Mouse (Mus musculus) layer of hippocampus, adult 18-20 months (tissue): Measurements from ENCODE around the gene Fndc3b. TPM values are rescaled to one million over a fixed set of nuclear protein-coding genes. Genes with fewer than 3 reads are reported as not detected.

Experiments
- DNase-seq, 2 experiments: peaks; one replicate each; pipeline ENCODE4 v3.0.0; 2022; ENCODE audit warnings: low spot score in 2 of 2
- long read RNA-seq: library from polyadenylated mRNA; stranded (forward); transcript quantifications from one replicate; pipeline ENCODE4 v2.0.0, GENCODE M21; 2021
- total RNA-seq, 2 experiments: library from RNA; stranded (reverse); gene quantifications; 2 replicates each; pipeline ENCODE4 v1.2.3; 2021

The Fndc3b gene
- total RNA-seq: 10 to 100 TPM; 20.5 to 21.2 TPM
- long read RNA-seq, partial matches to known transcripts: 1 of 4 reads
- long read RNA-seq, other reads (novel, unspliced or antisense): 3 of 4 reads

- DNase-seq: peak; percentile 92 to 97
These were observed at the start of gene Fndc3b for GRCm38 (mm10) chr3:27710648-27711428. Fndc3b (minus strand) TSS chr3:27711307.

- DNase-seq: no peak
These were observed 49.2 kb upstream of the Fndc3b start for GRCm38 (mm10) chr3:27760278-27760677.

- no peak for DNase-seq
These were observed 47.9 kb upstream of the Fndc3b start for GRCm38 (mm10) chr3:27758976-27759375.

- no peak for DNase-seq
These were observed 40.5 kb upstream of the Fndc3b start for GRCm38 (mm10) chr3:27751657-27752056.

- no peak for DNase-seq
These were observed 40.0 kb upstream of the Fndc3b start for GRCm38 (mm10) chr3:27751156-27751555.

GRCm38 (mm10) chr3:27745651-27746050 lies 34.5 kb upstream of the Fndc3b start:
- DNase-seq: no peak

GRCm38 (mm10) chr3:27744754-27745153 lies 33.6 kb upstream of the Fndc3b start:
- no peak for DNase-seq

GRCm38 (mm10) chr3:27743271-27744145 lies 32.4 kb upstream of the Fndc3b start:
- DNase-seq: no peak

- no peak for DNase-seq
These were observed 31.0 kb upstream of the Fndc3b start for GRCm38 (mm10) chr3:27742124-27742523.

GRCm38 (mm10) chr3:27740136-27740535 lies 29.0 kb upstream of the Fndc3b start:
- DNase-seq: peak in 1 of 2 experiments; percentile 9

GRCm38 (mm10) chr3:27736180-27736579 lies 25.1 kb upstream of the Fndc3b start:
- no peak for DNase-seq

GRCm38 (mm10) chr3:27735113-27735512 lies 24.0 kb upstream of the Fndc3b start:
- DNase-seq: no peak

GRCm38 (mm10) chr3:27728798-27729782 lies 18.0 kb upstream of the Fndc3b start:
- DNase-seq: no peak

- DNase-seq: no peak
These were observed 17.1 kb upstream of the Fndc3b start for GRCm38 (mm10) chr3:27728176-27728575.

GRCm38 (mm10) chr3:27725752-27726151 lies 14.6 kb upstream of the Fndc3b start:
- no peak for DNase-seq

- DNase-seq: no peak
These were observed 13.1 kb upstream of the Fndc3b start for GRCm38 (mm10) chr3:27724208-27724607.

- DNase-seq: no peak
These were observed 7.8 kb upstream of the Fndc3b start for GRCm38 (mm10) chr3:27718829-27719365.

- DNase-seq: no peak
These were observed 2.9 kb upstream of the Fndc3b start for GRCm38 (mm10) chr3:27713971-27714370.

- no peak for DNase-seq
These were observed 1.3 kb upstream of the Fndc3b start for GRCm38 (mm10) chr3:27712421-27712820.

- DNase-seq: peak; percentile 32 to 45
These were observed 1.0 kb downstream of the Fndc3b start for GRCm38 (mm10) chr3:27709906-27710647.
